Mouse (Mus musculus) cerebellum, adult 11-12 months (tissue): ENCODE measurements around the gene Ankrd40.

Experiments
- DNase-seq: peaks from one replicate; pipeline ENCODE4 v3.0.0; 2022

The Ankrd40 gene

DNA sequence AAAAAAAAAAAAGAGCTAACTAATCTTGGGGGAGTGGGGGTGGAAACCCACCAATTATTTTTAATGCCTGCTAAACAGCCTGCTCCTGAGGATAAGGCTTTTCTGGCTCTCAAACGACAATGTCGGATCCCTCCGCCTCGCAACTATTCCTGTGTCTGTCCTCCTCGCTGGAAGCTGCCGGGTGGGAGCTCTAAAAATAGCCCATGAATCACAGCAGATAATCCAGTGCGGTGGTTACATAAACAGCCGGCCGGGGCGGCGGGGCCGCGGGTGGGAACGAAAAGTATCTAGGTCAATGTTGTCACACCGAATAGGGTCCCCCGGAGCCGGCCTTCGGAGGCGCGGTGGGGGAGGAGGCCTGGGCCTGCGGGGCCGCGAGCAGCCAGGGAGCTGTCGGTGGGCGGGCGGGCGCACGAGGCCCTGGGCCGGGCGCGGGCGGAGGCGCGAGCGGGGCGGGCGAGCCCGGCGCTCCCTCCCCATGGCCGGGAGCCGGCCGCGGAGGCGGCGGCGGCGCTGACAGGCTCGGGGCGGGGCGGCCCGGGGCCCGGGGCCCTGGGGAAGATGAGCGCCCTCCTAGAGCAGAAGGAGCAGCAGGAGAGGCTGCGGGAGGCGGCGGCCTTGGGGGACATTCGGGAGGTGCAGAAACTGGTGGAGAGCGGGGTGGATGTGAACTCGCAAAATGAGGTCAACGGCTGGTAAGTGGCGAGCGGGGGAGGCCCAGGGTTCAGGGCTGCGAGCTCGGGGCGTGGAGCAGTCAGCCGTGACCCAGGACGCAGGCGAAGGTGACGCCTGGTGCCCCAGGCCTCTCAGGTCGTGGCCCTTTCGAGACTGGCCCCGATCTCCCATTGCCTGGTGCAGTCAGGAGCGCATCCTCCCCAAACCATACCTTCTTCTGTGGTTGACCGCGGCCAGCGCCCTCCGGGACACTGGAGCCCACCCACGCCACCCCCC, at the start of gene Ankrd40:
Gene Ankrd40, plus strand, starts transcription at position 309 of the 951 bp plus-strand sequence.
- DNase-seq = peak; percentile 98

DNA sequence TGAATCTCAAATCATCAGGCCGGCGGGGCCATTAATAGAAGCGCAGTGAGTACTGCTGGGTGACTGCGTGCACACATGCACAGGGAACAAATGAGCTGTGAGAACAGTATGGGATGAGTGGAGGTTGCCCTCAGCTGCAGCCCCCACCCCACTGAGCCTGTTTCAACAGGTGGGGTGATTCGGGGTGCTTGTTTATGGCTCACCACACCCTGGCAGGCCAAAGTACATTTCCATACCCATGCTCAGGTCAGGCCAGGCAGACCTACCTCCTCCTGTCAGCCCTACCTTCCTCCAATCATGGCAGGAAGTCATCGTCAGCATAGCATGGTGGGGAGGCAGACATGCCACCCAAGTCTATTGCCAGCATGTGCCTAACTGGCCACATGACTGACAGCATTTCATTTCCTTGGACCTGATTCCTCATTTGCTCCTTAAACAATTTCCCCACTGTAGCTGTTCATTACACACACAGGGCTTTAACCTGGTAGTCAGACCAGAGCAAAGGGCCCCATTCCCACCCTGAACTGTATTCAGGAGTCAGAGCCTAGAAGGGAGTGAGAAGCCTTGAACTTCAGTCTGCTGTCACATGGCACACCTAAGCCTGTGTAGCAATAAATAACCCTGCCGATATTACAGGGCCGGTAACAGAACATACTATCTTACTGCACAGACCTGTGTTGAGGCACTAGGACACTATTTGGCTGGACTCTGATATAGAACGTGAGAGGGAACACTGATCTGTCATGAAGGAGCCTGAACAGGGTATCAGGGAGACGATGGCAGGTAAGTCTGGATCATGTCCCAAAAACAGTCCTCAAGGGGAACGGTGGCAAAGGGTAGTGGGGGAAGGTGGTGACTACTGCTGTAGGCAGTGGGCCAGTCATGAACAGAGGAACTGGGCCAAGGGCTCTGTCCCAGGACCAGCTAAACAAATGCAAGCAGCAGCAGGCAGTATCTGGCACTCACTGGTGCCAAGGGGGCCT, 46.3 kb upstream of the Ankrd40 start, which contains the start of gene Gm21885:
Gene Gm21885, plus strand, starts transcription at position 675 of the 983 bp plus-strand sequence.
- peak; percentile 49 for DNase-seq

- DNase-seq = no peak
These were observed 45.5 kb upstream of the Ankrd40 start for GRCm38 (mm10) chr11:94282291-94282690.

DNA sequence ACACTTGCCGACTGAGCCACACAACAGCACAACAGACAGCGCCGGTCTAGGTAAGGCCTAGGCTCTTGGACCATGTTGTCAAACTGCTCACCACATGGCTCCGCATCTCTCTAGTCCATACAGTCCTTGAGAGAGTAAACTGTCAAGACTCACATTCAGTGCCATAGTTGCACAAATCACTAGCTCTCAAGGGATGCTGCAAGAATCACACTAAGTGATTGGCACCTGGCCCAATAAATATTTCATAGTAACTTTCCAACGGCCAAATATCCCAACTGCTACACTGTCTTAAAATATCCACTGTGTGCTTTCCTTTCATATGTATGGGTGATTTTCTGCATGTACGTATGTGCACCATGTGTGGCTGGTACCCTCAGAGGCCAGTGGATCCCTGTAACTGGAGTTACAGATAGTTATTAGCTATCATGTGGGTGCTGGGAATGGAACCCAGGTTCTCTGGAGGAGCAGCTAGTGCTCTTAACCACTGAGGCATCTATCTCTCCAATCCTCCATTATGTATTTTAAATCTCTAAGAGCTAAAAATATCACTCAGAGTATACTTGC, 44.2 kb upstream of the Ankrd40 start:
- DNase-seq = no peak

DNA sequence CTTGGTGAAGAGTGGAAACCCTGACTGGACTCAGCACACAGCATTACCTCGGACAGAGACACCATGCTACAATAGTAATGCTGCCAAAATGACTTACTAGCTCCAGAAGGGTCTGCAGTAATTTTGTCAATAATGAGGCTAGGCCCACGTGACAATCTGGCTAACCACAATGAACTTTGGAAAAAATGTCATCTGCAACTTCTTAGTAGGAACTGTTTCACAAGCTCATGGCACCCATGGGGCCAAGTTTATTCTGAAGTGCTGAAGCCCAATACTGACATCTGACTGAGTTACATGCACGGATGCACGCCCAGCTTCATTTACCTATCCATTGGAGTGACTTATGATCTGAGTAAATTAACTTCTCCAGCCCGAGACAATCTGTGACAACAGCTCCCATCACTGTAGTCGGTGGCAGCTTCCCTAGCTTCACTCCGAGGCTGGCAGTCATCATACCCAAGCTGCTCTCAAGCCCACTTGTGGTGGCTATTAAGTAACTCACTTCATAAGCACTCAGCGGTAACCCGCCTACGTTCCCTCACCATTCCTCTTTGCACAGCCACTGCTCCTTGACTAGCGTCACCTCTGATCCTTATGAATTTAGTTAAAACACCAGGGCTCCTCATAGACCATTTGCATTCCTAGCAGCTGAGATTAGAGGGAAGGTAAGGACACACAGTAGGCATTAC, 41.8 kb upstream of the Ankrd40 start:
- no peak for DNase-seq

GRCm38 (mm10) chr11:94287105-94287504, 40.7 kb upstream of the Ankrd40 start:
- no peak for DNase-seq

GRCm38 (mm10) chr11:94290062-94290740, 37.6 kb upstream of the Ankrd40 start:
- no peak for DNase-seq

DNA sequence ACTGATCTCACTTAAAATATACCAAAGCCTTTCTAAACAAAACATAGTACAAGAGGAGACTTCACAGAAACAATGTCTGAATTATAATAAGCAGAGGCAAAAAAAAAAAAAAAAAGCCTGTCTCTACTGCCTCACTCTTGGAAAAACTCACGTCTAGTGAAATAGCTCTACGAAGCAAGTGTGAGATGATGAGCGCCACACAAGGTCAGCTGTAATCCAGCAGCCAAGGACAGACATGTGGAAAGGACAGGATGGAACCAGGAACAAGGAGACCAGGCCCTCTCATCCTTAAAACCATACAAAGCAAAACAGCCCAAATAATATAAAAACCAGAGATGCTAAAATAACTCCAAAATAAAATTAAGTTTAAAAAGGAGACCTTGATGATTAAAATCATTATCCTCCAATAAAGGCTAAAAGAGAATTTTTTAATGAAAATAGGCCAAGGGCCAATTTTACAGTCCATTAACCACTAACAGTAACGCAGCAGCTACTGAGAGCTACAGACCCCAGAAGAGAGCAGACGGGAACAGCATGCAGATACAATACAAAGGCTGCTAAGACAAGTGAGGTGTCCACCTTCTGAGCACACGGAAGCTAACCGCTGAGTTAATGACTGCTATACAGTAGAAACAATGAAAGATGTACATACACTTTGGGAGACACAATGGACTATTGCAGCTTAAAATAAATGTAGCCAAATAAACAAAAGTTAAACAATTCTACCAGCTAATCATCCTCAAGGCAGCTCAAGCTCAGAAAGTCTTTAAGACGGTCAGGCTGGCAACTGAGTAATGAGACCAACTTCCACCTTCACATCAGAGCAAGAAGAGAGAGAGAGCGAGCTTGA, 32.6 kb upstream of the Ankrd40 start:
- DNase-seq = no peak

GRCm38 (mm10) chr11:94312733-94313132, 15.1 kb upstream of the Ankrd40 start:
- DNase-seq = no peak

DNA sequence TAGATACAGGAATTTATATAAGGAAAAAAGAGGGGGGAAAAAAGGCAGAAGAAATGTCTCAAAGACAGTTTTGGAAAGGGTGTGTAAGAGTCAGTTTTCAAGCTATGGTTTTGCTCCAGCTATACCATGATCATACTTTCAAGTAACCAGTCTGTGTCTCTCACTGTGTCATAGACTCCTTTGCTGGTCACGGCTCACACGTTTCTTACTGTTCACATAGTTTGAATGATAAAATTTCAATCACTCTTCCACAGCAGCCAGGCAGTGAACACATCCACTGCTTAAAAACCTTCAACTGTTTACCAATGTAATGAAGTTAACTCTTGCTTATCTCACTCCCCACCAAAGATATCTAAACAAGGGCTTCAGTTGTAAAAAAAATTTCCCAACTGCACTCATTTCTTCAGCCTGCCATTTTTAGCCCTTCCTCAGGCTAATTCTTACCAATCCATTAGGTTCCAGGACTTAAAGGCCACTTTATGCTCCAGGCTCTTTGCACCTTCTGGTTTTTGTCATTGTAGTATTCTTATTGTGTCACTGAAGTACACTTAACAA, 13.6 kb upstream of the Ankrd40 start:
- no peak for DNase-seq

GRCm38 (mm10) chr11:94315308-94315707, 12.5 kb upstream of the Ankrd40 start:
- DNase-seq = no peak

GRCm38 (mm10) chr11:94316528-94316927, 11.3 kb upstream of the Ankrd40 start:
- DNase-seq = no peak

- DNase-seq = no peak
These were observed 10.8 kb upstream of the Ankrd40 start for GRCm38 (mm10) chr11:94317014-94317413.

DNA sequence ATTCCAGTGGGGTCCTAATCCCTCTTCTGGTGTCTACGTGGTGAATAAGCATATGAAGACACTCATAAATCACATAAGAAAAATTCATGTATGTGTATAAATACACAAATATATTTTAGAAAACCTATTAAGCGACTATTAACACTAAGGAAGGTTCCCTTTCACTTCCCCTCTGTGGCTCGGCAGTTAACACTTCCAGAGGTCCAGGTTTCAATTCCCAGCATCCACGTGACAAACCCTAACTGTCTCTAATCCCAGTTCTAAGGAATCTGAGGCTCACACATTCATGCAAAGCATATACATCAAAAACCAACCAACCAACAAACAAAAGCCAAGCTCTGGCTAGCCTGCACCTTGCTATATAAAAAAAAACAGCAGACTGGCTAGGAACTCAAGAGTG, 10.3 kb upstream of the Ankrd40 start:
- DNase-seq = no peak

DNA sequence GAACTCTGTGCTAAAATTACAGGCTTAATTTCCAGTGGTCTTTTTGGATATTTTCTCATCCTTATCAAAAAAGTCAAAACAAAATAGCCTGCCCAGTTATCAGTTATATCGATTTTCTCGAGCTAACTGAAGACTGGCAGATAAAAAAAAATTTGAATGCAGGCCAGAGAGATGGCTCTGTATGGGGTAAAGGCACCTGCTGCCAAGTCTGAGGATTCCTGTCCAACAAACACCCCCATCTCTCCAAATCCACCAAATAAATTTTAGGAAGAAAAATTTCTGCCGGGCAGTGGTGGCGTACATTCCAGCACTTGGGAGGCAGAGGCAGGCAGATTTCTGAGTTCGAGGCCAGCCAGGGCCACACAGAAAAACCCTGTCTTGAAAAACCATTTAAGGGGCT, 9.7 kb upstream of the Ankrd40 start:
- DNase-seq = no peak

DNA sequence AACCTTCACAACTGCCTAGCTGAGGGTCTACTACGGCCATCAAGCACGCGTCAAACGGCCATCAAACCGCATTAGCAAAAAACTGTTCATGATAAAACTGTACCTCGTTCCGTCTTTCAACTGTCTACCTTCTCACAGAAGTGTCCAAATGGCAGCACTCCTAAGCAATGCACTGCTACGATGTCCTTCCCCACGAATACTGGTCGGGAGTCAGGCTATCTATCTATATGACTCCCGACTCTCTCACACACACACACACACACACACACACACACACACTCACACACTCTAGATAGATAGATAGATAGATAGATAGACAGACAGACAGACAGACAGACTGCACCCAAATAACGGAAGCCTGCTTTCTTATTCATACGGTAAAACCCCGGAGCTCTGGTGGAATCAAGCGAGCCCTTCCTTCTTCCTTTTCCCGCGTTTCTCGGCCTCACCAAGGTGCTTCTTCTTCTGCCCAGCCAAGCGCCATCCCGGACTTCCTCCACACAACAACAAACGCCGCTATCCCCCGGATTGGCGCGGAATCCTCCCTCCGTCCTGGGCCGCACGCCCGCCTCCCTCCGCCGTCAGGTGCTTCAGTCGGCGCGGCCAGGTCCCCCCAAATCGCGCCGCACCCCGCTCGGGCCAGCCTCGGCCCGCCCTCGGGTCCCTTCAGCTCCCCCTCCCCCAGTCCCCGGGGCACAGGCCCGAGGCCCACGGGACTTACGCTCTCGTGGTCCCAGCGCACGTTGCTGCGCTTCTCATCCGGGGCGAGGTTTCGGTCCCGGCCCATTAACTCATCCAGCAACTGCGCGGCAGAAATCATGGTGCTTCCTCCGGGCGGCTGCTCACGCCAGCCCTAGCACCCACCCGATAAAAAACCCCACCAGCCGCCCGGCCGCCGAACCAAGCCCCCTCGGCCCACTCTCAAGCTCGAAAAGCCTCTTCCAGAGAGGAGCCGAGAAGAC, 6.6 kb upstream of the Ankrd40 start:
- DNase-seq = no peak

GRCm38 (mm10) chr11:94321931-94322400, 5.8 kb upstream of the Ankrd40 start, which contains the start of gene Luc7l3:
Gene Luc7l3, minus strand, starts transcription at chr11:94321988.
- DNase-seq = peak; percentile 93

- no peak for DNase-seq
These were observed 5.2 kb upstream of the Ankrd40 start for GRCm38 (mm10) chr11:94322636-94323035.
